Mouse (Mus musculus) small intestine, adult 2 months (tissue): Measurements from ENCODE around the gene Htr3b.

ENCODE experiments used
- CTCF ChIP-seq: fragments of 200-500 bp; IDR thresholded peaks from 2 replicates; pipeline ENCODE4 v1.5.1; 2012; ENCODE audit warnings: low read depth, mild to moderate bottlenecking, control low read depth, inconsistent platforms, low read length, moderate library complexity, mixed read lengths; ENCODE audit not compliant: insufficient replicate concordance, insufficient read length; ENCODE audit errors: extremely low read depth
- POLR2A ChIP-seq: fragments of 200-500 bp; IDR thresholded peaks from 2 replicates; pipeline ENCODE4 v1.6.1; 2012; ENCODE audit warnings: low read depth, mild to moderate bottlenecking, control low read depth, inconsistent platforms, low read length, moderate library complexity

- no peak for TF ChIP-seq CTCF
- TF ChIP-seq POLR2A, result peak; percentile 60
These were observed 20.3 kb upstream of the Htr3b start, which contains the start of gene Usp28 for GRCm38 (mm10) chr9:48984845-48985707.
